Mouse (Mus musculus) midbrain, embryonic 15.5 days (tissue): ENCODE measurements around the gene Washc4. TPM values are rescaled to one million over a fixed set of nuclear protein-coding genes. Genes with fewer than 3 reads are reported as not detected.

Experiments used
- ATAC-seq: fragments of 200-750 bp; cut with Nextera tagmentation; replicated peaks from 2 replicates; pipeline ENCODE4 v1.8.0; 2017; ENCODE audit warnings: moderate TSS enrichment
- H3K27ac ChIP-seq: fragments of 300-500 bp; sonication (generic); 2 replicates; pipeline ENCODE4 v1.5.1; 2015; ENCODE audit warnings: mild to moderate bottlenecking, inconsistent platforms
- H3K27me3 ChIP-seq: fragments of 300-500 bp; sonication (generic); replicated peaks from 2 replicates; pipeline ENCODE4 v1.6.1; 2015; ENCODE audit warnings: inconsistent platforms
- H3K36me3 ChIP-seq: fragments of 300-500 bp; sonication (generic); replicated peaks from 2 replicates; pipeline ENCODE4 v1.6.1; 2015; ENCODE audit warnings: inconsistent platforms
- H3K4me1 ChIP-seq: fragments of 300-500 bp; sonication (generic); 2 replicates; pipeline ENCODE4 v1.6.1; 2015; ENCODE audit warnings: inconsistent platforms
- H3K4me2 ChIP-seq: fragments of 300-500 bp; sonication (generic); 2 replicates; pipeline ENCODE4 v1.6.1; 2015; ENCODE audit warnings: inconsistent platforms, mild to moderate bottlenecking, moderate library complexity
- H3K4me3 ChIP-seq: fragments of 300-500 bp; sonication (generic); 2 replicates; pipeline ENCODE4 v1.5.1; 2015; ENCODE audit warnings: mild to moderate bottlenecking, inconsistent platforms
- H3K9ac ChIP-seq: fragments of 300-500 bp; sonication (generic); 2 replicates; pipeline ENCODE4 v1.6.1; 2015; ENCODE audit warnings: mild to moderate bottlenecking, inconsistent platforms
- H3K9me3 ChIP-seq: fragments of 300-500 bp; sonication (generic); 2 replicates; pipeline ENCODE4 v1.6.1; 2016; ENCODE audit warnings: inconsistent platforms
- WGBS: fragments of 180-500 bp; shearing (Covaris S2); methylation state at CpG from one replicate; pipeline ENCODE4 v1.1.7; 2015; ENCODE audit warnings: mixed read lengths; 5-methylcytosine and 5-hydroxymethylcytosine counted together
- polyA plus RNA-seq: library from polyadenylated mRNA; unstranded; fragments of >200 nt; fragmentation: Nextera tagmentation; extraction: Ambion mirVana; gene quantifications from 2 replicates; pipeline ENCODE4 v1.2.1, GENCODE M21; 2015

The Washc4 gene
- polyA plus RNA-seq, 1 experiment from 2014 or later = 30.1 TPM

GRCm38 (mm10) chr10:83605637-83606183 lies 62.2 kb downstream of the Washc4 start:
- 67% methylated on average over 8 of the region's 8 CpGs for whole genome bisulfite sequencing
- Histone ChIP-seq H3K9me3 (no peaks in the 10 kb centered on the region), H3K9ac (no peak overlapping the region), H3K4me1 (no peaks in the 10 kb centered on the region), H3K36me3 (peaks cover 17% of the 10 kb centered on the region), H3K27ac (no peak overlapping the region), H3K4me3 (no peak overlapping the region), H3K4me2 (no peak overlapping the region), H3K27me3 (no peaks in the 10 kb centered on the region)
- ATAC-seq = no peak

DNA sequence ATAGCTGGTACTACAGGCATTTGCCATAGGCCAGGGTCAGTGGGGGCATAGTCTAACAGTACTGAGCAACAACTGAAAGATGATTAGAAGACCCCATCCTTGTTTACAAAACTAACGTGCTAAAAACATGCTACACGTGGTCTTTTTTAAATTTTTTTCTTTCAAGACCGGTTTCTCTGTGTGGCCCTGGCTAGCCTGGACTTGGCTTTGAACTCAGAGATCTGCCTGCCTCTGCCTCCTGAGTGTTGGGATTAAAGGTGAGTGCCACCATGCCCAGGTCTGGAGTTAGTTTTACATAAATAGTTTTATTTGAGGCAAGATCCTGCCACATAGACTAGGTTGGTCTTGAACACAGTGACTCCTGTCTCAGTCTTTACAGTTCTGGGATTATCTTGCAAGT lies 63.6 kb downstream of the Washc4 start:
- Histone ChIP-seq H3K9ac (no peak overlapping the region), H3K36me3 (peaks cover 29% of the 10 kb centered on the region; the same call in 1 of the 2 replicates), H3K27ac (no peak overlapping the region), H3K4me2 (no peak overlapping the region), H3K9me3 (no peaks in the 10 kb centered on the region), H3K4me1 (no peaks in the 10 kb centered on the region), H3K4me3 (no peak overlapping the region), H3K27me3 (no peaks in the 10 kb centered on the region)
- no peak for ATAC-seq
- WGBS = 94% methylated on average over 3 of the region's 3 CpGs

- Histone ChIP-seq H3K9me3 (no peaks in the 10 kb centered on the region), H3K9ac (no peak overlapping the region), H3K4me3 (no peak overlapping the region), H3K4me1 (no peaks in the 10 kb centered on the region), H3K27me3 (no peaks in the 10 kb centered on the region), H3K4me2 (no peak overlapping the region), H3K36me3 (peaks cover 21% of the 10 kb centered on the region; the same call in 1 of the 2 replicates), H3K27ac (no peak overlapping the region)
- ATAC-seq = no peak
- WGBS = 93% methylated on average over 8 of the region's 8 CpGs
Observed at GRCm38 (mm10) chr10:83608596-83608995, 65.0 kb downstream of the Washc4 start.

DNA sequence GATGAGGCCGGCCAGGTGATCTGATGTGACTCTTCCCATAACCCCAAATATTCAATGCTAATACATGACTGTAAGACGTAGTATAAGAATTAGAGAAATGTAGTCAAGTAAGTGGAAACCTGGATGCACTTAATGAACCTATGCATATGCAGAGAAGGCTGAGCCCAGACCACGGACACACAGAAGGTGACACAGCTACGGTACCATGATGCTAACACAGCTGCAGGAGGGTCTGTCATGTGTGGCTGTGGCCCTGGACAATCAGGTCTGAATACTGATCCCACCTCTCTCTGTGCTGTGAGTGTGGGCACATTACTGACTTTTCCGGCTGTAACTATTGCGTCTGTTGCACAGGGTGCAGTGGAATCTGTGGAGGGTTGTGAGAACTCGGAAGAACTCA lies 67.0 kb downstream of the Washc4 start:
- no peak for ATAC-seq
- Histone ChIP-seq H3K9me3 (no peaks in the 10 kb centered on the region), H3K36me3 (peaks cover 21% of the 10 kb centered on the region; the same call in 1 of the 2 replicates), H3K4me3 (no peak overlapping the region), H3K27me3 (no peaks in the 10 kb centered on the region), H3K9ac (no peak overlapping the region), H3K27ac (no peak overlapping the region), H3K4me1 (no peaks in the 10 kb centered on the region), H3K4me2 (no peak overlapping the region)
- 96% methylated on average over 7 of the region's 7 CpGs for WGBS

- Histone ChIP-seq H3K9ac (no peak overlapping the region), H3K27me3 (no peaks in the 10 kb centered on the region), H3K4me1 (no peaks in the 10 kb centered on the region), H3K27ac (no peak overlapping the region), H3K4me3 (no peak overlapping the region), H3K36me3 (peaks cover 19% of the 10 kb centered on the region; the same call in 1 of the 2 replicates), H3K9me3 (no peaks in the 10 kb centered on the region), H3K4me2 (no peak overlapping the region)
- ATAC-seq = no peak
- 98% methylated on average over 5 of the region's 5 CpGs for WGBS
Observed at GRCm38 (mm10) chr10:83611863-83612262, 68.3 kb downstream of the Washc4 start.

DNA sequence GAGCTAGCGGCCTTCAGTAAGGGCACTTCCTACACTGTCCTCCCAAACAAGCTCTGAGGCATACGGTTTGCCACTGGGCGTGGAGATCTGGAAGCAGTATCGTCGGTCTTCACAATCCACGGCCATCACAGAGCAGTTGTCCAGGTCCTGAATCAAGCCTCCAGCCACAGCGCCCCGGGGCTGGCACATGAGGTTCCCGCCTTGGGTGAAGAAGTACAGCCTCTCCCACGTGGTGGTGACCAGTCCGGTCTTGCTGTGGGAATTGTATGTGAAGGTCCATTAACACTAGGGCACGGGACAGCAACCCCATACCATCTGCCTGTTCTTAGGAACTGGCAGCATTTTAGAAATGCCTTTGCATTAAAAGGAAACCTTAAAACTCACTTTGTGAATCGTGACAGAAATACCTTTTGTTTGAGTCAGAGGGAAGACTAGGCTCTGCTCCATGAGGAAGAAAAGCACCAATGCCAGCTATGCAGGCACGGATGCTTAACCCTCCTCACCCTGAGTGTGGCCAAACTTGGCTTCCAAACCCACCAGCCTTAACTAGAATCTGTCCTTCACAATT lies 69.2 kb downstream of the Washc4 start:
- Histone ChIP-seq H3K4me3 (no peak overlapping the region), H3K4me1 (no peaks in the 10 kb centered on the region), H3K36me3 (peaks cover 19% of the 10 kb centered on the region; the same call in 1 of the 2 replicates), H3K27ac (no peak overlapping the region), H3K27me3 (no peaks in the 10 kb centered on the region), H3K9ac (no peak overlapping the region), H3K9me3 (no peaks in the 10 kb centered on the region), H3K4me2 (no peak overlapping the region)
- WGBS = 94% methylated on average over 14 of the region's 14 CpGs
- no peak for ATAC-seq

GRCm38 (mm10) chr10:83617366-83617765 lies 73.8 kb downstream of the Washc4 start:
- Histone ChIP-seq H3K27me3 (no peaks in the 10 kb centered on the region), H3K4me1 (no peaks in the 10 kb centered on the region), H3K4me3 (no peak overlapping the region), H3K9me3 (no peaks in the 10 kb centered on the region), H3K27ac (no peak overlapping the region), H3K36me3 (0 out of 2 replicates have a peak, but pooled peaks cover 6% of the 10 kb centered on the region), H3K4me2 (no peak overlapping the region), H3K9ac (no peak overlapping the region)
- WGBS = 59% methylated on average over 10 of the region's 10 CpGs
- ATAC-seq = no peak

DNA sequence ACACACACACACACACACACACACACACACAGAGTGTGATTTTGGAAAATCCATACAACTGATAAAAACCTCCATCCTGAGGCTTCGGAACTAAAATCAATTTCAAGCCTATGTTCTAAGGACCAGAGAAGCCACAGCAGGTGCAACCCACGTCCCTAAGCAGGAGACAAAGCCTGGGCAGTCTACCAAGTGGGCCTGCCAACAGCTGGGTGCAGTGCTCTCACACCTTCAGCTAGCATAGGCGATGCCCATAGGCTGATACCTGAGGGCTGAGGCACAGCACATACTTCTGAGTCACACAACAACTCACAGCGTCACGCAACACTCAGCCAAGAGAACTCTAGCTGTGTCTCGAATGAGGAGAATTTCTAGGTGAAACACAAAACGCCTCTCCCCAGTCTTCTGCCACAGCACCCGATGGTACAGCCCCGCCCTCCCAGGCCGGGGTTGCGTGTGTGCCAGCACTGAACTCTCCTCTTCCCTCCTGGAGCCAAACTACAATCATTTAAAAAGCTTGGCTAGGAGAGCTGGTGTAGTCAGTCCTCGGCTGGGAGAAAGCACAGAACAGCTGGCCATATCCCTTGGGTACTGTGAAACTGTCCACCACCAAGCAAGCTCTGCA lies 75.4 kb downstream of the Washc4 start:
- H3K36me3 ChIP-seq = 0 out of 2 replicates have a peak, but pooled peaks cover 6% of the 10 kb centered on the region
- no peak for ATAC-seq
- H3K4me3 ChIP-seq = no peak overlapping the region
- H3K4me2 ChIP-seq = no peak overlapping the region
- no peak overlapping the region for H3K9ac ChIP-seq
- WGBS = 87% methylated on average over 12 of the region's 12 CpGs
- no peak overlapping the region for H3K27ac ChIP-seq
- H3K9me3 ChIP-seq = no peaks in the 10 kb centered on the region
- H3K27me3 ChIP-seq = no peaks in the 10 kb centered on the region
- no peaks in the 10 kb centered on the region for H3K4me1 ChIP-seq

GRCm38 (mm10) chr10:83620350-83621055 lies 77.0 kb downstream of the Washc4 start:
- no peak overlapping the region for H3K27ac ChIP-seq
- no peak for ATAC-seq
- H3K9ac ChIP-seq = no peak overlapping the region
- H3K4me3 ChIP-seq = no peak overlapping the region
- H3K9me3 ChIP-seq = no peaks in the 10 kb centered on the region
- H3K27me3 ChIP-seq = no peaks in the 10 kb centered on the region
- 89% methylated on average over 24 of the region's 24 CpGs for WGBS
- H3K4me1 ChIP-seq = no peaks in the 10 kb centered on the region
- 0 out of 2 replicates have a peak, but pooled peaks cover 6% of the 10 kb centered on the region for H3K36me3 ChIP-seq
- no peak overlapping the region for H3K4me2 ChIP-seq

DNA sequence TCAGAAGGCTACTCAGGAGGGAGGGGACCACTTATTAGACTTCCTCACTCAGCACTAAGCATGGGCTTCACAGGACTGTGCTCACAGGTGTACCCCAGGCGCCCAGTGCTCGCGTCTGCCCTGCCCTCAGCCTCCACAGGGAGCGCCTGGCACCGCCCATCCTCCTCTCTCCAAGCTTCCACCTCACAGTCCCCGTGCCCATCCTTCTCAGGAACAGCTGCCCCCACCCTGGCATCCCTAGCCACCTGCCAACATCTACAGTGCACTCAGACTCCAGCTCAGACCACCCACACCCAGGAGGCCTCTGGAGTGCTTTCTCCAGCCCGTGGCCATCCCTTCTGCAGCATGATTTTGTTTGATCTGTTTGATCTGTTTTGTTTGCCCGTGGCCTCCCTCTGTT lies 80.5 kb downstream of the Washc4 start:
- Histone ChIP-seq H3K4me3 (no peak overlapping the region), H3K27ac (no peak overlapping the region), H3K27me3 (no peaks in the 10 kb centered on the region), H3K4me1 (no peaks in the 10 kb centered on the region), H3K9ac (no peak overlapping the region), H3K36me3 (peaks cover 14% of the 10 kb centered on the region; the same call in 1 of the 2 replicates), H3K4me2 (no peak overlapping the region), H3K9me3 (no peaks in the 10 kb centered on the region)
- ATAC-seq = no peak
- 80% methylated on average over 8 of the region's 8 CpGs for WGBS

- 93% methylated on average over 12 of the region's 12 CpGs for WGBS
- H3K27ac ChIP-seq = no peak overlapping the region
- peaks cover 14% of the 10 kb centered on the region; the same call in 1 of the 2 replicates for H3K36me3 ChIP-seq
- H3K4me2 ChIP-seq = no peak overlapping the region
- no peak overlapping the region for H3K9ac ChIP-seq
- no peak overlapping the region for H3K4me3 ChIP-seq
- no peaks in the 10 kb centered on the region for H3K27me3 ChIP-seq
- H3K9me3 ChIP-seq = no peaks in the 10 kb centered on the region
- no peaks in the 10 kb centered on the region for H3K4me1 ChIP-seq
- no peak for ATAC-seq
Observed at GRCm38 (mm10) chr10:83624841-83625240, 81.3 kb downstream of the Washc4 start.

DNA sequence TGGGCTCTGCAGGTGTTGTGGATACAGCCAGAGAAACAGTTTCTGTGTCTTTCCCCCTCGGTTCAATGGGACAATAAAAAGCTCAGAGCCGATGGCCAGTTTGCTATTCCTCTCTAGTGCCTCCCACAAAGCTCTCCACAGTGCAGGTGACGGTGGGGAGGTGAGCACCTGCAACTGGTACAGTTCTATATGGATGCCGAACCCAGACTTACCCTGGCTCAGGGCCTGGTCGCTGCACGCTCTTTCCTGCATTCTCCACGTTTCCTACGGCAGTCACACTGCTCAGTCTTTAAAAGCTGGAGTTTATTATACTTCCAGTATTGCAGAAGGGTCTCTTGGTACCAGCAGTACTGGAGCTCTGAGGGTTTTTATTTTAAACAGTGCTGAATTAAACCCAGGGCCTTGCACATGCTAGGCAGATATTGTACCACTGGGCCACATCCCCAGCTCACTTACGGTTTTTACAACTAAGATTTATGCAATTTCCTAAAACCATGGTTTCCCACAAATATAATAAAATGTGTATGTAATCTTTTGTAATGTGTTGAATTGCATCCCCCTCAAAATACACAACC lies 83.6 kb downstream of the Washc4 start:
- Histone ChIP-seq H3K4me3 (no peak overlapping the region), H3K27ac (no peak overlapping the region), H3K27me3 (no peaks in the 10 kb centered on the region), H3K4me2 (no peak overlapping the region), H3K9me3 (no peaks in the 10 kb centered on the region), H3K9ac (no peak overlapping the region), H3K4me1 (no peaks in the 10 kb centered on the region), H3K36me3 (peaks cover 9% of the 10 kb centered on the region; the same call in 1 of the 2 replicates)
- 96% methylated on average over 9 of the region's 9 CpGs for WGBS
- no peak for ATAC-seq
